Mouse (Mus musculus) embryonic facial prominence, embryonic 15.5 days (tissue): ENCODE results near the gene Gif. TPM values are rescaled to one million over a fixed set of nuclear protein-coding genes. Genes with fewer than 3 reads are reported as not detected.

Source experiments
- ATAC-seq: fragments of 200-750 bp; cut with Nextera tagmentation; 2 replicates; pipeline ENCODE4 v1.8.0; 2017; ENCODE audit warnings: low read depth, moderate TSS enrichment; ENCODE audit not compliant: insufficient number of reproducible peaks, low FRiP score, low TSS enrichment
- H3K27ac ChIP-seq: fragments of 300-500 bp; sonication (generic); replicated peaks from 2 replicates; pipeline ENCODE4 v1.5.1; 2015; ENCODE audit warnings: mild to moderate bottlenecking, inconsistent platforms
- H3K27me3 ChIP-seq: fragments of 300-500 bp; sonication (generic); 2 replicates; pipeline ENCODE4 v1.6.1; 2015; ENCODE audit warnings: inconsistent platforms
- H3K36me3 ChIP-seq: fragments of 300-500 bp; sonication (generic); 2 replicates; pipeline ENCODE4 v1.6.1; 2015; ENCODE audit warnings: mild to moderate bottlenecking, inconsistent platforms
- H3K4me1 ChIP-seq: fragments of 300-500 bp; sonication (generic); 2 replicates; pipeline ENCODE4 v1.6.1; 2015; ENCODE audit warnings: inconsistent platforms
- H3K4me2 ChIP-seq: fragments of 300-500 bp; sonication (generic); replicated peaks from 2 replicates; pipeline ENCODE4 v1.6.1; 2015; ENCODE audit warnings: mild to moderate bottlenecking, inconsistent platforms
- H3K4me3 ChIP-seq: fragments of 300-500 bp; sonication (generic); replicated peaks from 2 replicates; pipeline ENCODE4 v1.5.1; 2015; ENCODE audit warnings: mild to moderate bottlenecking, inconsistent platforms
- H3K9ac ChIP-seq: fragments of 300-500 bp; sonication (generic); 2 replicates; pipeline ENCODE4 v1.6.1; 2015; ENCODE audit warnings: inconsistent platforms
- H3K9me3 ChIP-seq: fragments of 300-500 bp; sonication (generic); replicated peaks from 2 replicates; pipeline ENCODE4 v1.6.1; 2016; ENCODE audit warnings: inconsistent platforms
- WGBS: fragments of 180-500 bp; shearing (Covaris S2); methylation state at CpG from one replicate; pipeline ENCODE4 v1.1.7; 2015; 5-methylcytosine and 5-hydroxymethylcytosine counted together
- polyA plus RNA-seq: library from polyadenylated mRNA; unstranded; fragments of >200 nt; fragmentation: Nextera tagmentation; extraction: Ambion mirVana; gene quantifications from 2 replicates; pipeline ENCODE4 v1.2.1, GENCODE M21; 2015

Gene Gif
- polyA plus RNA-seq, 1 experiment from 2014 or later, result not detected

GRCm38 (mm10) chr19:11766413-11766812 is 19.1 kb downstream of the Gif start:
- no peaks in the 10 kb centered on the region for H3K9me3 ChIP-seq
- no peak for ATAC-seq
- no peak overlapping the region for H3K4me2 ChIP-seq
- no peak overlapping the region for H3K27ac ChIP-seq
- no peaks in the 10 kb centered on the region for H3K27me3 ChIP-seq
- no peaks in the 10 kb centered on the region for H3K36me3 ChIP-seq
- 68% methylated on average over 4 of the region's 4 CpGs for WGBS
- no peak overlapping the region for H3K9ac ChIP-seq
- H3K4me1 ChIP-seq, result peaks cover 7% of the 10 kb centered on the region; the same call in 1 of the 2 replicates
- H3K4me3 ChIP-seq, result no peak overlapping the region

- peaks cover 7% of the 10 kb centered on the region; the same call in 1 of the 2 replicates for H3K4me1 ChIP-seq
- no peak overlapping the region for H3K27ac ChIP-seq
- peaks cover 3% of the 10 kb centered on the region; the same call in 1 of the 2 replicates for H3K36me3 ChIP-seq
- no peak overlapping the region for H3K4me2 ChIP-seq
- no peak for ATAC-seq
- H3K9me3 ChIP-seq, result no peaks in the 10 kb centered on the region
- H3K27me3 ChIP-seq, result no peaks in the 10 kb centered on the region
- 12% methylated on average over 3 of the region's 3 CpGs for whole genome bisulfite sequencing
- H3K9ac ChIP-seq, result no peak overlapping the region
- H3K4me3 ChIP-seq, result no peak overlapping the region
Observed at GRCm38 (mm10) chr19:11768163-11768562, 20.8 kb downstream of the Gif start.

DNA sequence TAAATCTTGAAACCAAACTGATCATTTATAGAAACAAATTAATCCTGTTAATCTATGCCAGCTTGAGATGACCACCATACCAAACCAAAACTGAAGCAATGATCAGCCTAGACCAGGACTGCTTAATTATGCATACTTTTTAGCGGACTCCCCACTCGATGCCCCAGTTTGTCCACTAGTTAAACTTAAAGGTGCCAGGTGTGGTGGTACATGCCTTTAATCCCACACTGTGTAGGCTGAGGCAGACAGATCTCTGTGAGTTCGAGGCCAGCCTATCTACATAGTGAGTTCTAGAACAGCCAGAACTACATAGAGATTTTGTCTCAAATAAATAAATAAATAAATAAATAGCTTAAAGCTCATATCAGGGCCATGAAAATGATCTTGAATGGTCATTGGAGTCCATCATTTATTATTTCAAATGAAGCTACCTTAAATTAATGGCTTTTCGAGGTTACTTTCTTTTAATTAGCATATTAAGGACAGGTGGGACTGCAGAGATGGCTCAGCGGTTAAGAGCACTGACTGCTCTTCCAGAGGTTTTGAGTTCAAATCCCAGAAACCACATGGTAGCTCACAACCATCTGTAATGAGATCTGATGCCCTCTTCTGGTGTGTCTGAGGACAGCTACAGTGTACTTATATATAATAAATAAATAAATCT is 22.0 kb downstream of the Gif start:
- Histone ChIP-seq H3K9me3 (no peaks in the 10 kb centered on the region), H3K4me2 (peak overlapping the region; percentile 70), H3K9ac (no peak overlapping the region), H3K4me3 (peak overlapping the region; percentile 68), H3K4me1 (peaks cover 7% of the 10 kb centered on the region; the same call in 1 of the 2 replicates), H3K27me3 (no peaks in the 10 kb centered on the region), H3K27ac (no peak overlapping the region), H3K36me3 (peaks cover 14% of the 10 kb centered on the region)
- ATAC-seq, result no peak
- 83% methylated on average over 5 of the region's 5 CpGs for WGBS

GRCm38 (mm10) chr19:11770205-11770892 is 23.0 kb downstream of the Gif start, which contains the start of gene Mrpl16:
Gene Mrpl16, plus strand, starts transcription at chr19:11770391.
- peak within 1 kb of the TSS; percentile 78 for H3K27ac ChIP-seq
- H3K9me3 ChIP-seq, result no peaks in the 10 kb centered on the region
- H3K36me3 ChIP-seq, result peaks cover 22% of the 10 kb centered on the region
- no peaks in the 10 kb centered on the region for H3K27me3 ChIP-seq
- ATAC-seq, result peak; percentile 86
- peak within 1 kb of the TSS; percentile 68 for H3K9ac ChIP-seq
- under 1% methylated on average over 30 of the region's 30 CpGs for WGBS
- peak within 1 kb of the TSS; percentile 68 for H3K4me3 ChIP-seq
- peak within 1 kb of the TSS; percentile 70 for H3K4me2 ChIP-seq
- H3K4me1 ChIP-seq, result peaks cover 7% of the 10 kb centered on the region; the same call in 1 of the 2 replicates

- peaks cover 33% of the 10 kb centered on the region for H3K36me3 ChIP-seq
- WGBS, result 56% methylated on average over 7 of the region's 7 CpGs
- H3K27ac ChIP-seq, result no peak overlapping the region
Observed at GRCm38 (mm10) chr19:11777191-11777865, 30.0 kb downstream of the Gif start.

GRCm38 (mm10) chr19:11785409-11786154 is 38.2 kb downstream of the Gif start:
- Histone ChIP-seq H3K4me3 (no peak overlapping the region), H3K27me3 (no peaks in the 10 kb centered on the region), H3K36me3 (no peaks in the 10 kb centered on the region), H3K9me3 (no peaks in the 10 kb centered on the region), H3K4me1 (no peaks in the 10 kb centered on the region), H3K9ac (no peak overlapping the region), H3K27ac (no peak overlapping the region), H3K4me2 (no peak overlapping the region)
- ATAC-seq, result no peak
- WGBS, result 88% methylated on average over 14 of the region's 14 CpGs

More at GRCm38 (mm10) chr19:11777191-11777865, 30.0 kb downstream of the Gif start:
- H3K9me3 ChIP-seq, result no peaks in the 10 kb centered on the region
- H3K4me3 ChIP-seq, result no peak overlapping the region
- H3K4me2 ChIP-seq, result no peak overlapping the region
- H3K4me1 ChIP-seq, result no peaks in the 10 kb centered on the region
- no peak for ATAC-seq
- H3K27me3 ChIP-seq, result no peaks in the 10 kb centered on the region
- no peak overlapping the region for H3K9ac ChIP-seq

DNA sequence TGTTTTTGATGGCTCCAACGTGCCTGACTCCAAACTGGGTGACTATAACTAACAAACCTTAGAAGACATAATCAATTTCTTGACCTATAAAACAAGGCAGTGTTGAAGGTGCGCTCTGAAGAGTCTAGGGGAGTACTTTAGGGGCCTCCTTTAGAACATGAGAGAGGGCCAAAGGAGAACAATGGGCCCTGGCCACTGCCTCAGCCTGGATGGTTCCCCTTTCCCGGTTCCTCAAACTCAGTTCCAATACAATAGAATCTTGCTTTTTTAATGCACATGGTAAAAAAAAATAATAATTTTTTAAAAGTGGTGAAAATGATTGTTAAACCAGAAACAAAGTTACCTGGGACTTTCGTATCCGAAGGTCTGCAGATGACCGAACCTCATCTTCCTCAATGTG is 40.5 kb downstream of the Gif start:
- no peak overlapping the region for H3K4me3 ChIP-seq
- no peak overlapping the region for H3K4me2 ChIP-seq
- 91% methylated on average over 6 of the region's 6 CpGs for WGBS
- no peak overlapping the region for H3K9ac ChIP-seq
- no peaks in the 10 kb centered on the region for H3K4me1 ChIP-seq
- H3K27me3 ChIP-seq, result no peaks in the 10 kb centered on the region
- H3K9me3 ChIP-seq, result no peaks in the 10 kb centered on the region
- no peak overlapping the region for H3K27ac ChIP-seq
- no peak for ATAC-seq
- H3K36me3 ChIP-seq, result no peaks in the 10 kb centered on the region

DNA sequence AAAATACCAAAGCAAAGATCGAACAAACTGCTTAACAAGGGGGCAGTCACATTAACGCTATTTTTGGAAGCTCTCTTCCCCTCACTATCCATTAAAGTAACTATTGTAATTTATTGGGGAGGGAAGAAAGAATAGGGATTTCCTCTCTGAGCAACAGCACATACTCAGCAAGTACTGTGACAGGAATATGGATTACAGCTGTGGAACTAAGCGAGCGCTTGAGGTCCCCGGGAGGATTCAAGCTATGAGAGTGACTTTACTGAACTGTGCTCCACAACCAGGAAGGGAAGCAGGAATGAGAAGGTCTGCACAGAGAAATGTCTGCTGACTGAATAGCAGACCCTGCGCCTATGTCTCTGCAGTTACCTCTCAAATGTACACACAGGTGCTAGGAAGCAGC is 41.5 kb downstream of the Gif start:
- Histone ChIP-seq H3K4me1 (no peaks in the 10 kb centered on the region), H3K9me3 (no peaks in the 10 kb centered on the region), H3K4me3 (no peak overlapping the region), H3K27me3 (no peaks in the 10 kb centered on the region), H3K36me3 (no peaks in the 10 kb centered on the region), H3K9ac (no peak overlapping the region), H3K4me2 (no peak overlapping the region), H3K27ac (no peak overlapping the region)
- ATAC-seq, result no peak
- WGBS, result 71% methylated on average over 6 of the region's 6 CpGs

- H3K9me3 ChIP-seq, result no peaks in the 10 kb centered on the region
- no peak overlapping the region for H3K4me3 ChIP-seq
Observed at GRCm38 (mm10) chr19:11791825-11792224, 44.5 kb downstream of the Gif start.

GRCm38 (mm10) chr19:11793741-11794359 is 46.5 kb downstream of the Gif start:
- H3K27ac ChIP-seq, result no peak overlapping the region
- ATAC-seq, result no peak
- 77% methylated on average over 2 of the region's 2 CpGs for WGBS

More at GRCm38 (mm10) chr19:11791825-11792224, 44.5 kb downstream of the Gif start:
- Histone ChIP-seq H3K27me3 (no peaks in the 10 kb centered on the region), H3K4me1 (no peaks in the 10 kb centered on the region), H3K4me2 (no peak overlapping the region), H3K9ac (no peak overlapping the region), H3K36me3 (no peaks in the 10 kb centered on the region), H3K27ac (no peak overlapping the region)
- WGBS, result 76% methylated on average over 5 of the region's 5 CpGs
- no peak for ATAC-seq

More at GRCm38 (mm10) chr19:11793741-11794359, 46.5 kb downstream of the Gif start:
- no peaks in the 10 kb centered on the region for H3K27me3 ChIP-seq
- H3K9ac ChIP-seq, result no peak overlapping the region
- no peaks in the 10 kb centered on the region for H3K4me1 ChIP-seq
- H3K4me3 ChIP-seq, result no peak overlapping the region
- no peak overlapping the region for H3K4me2 ChIP-seq
- no peaks in the 10 kb centered on the region for H3K9me3 ChIP-seq
- no peaks in the 10 kb centered on the region for H3K36me3 ChIP-seq
